Mouse (Mus musculus) intestine, embryonic 14.5 days (tissue): ENCODE measurements around the gene Olfr582. TPM values are rescaled to one million over a fixed set of nuclear protein-coding genes. Genes with fewer than 3 reads are reported as not detected.

ENCODE experiments used
- ATAC-seq: fragments of 200-750 bp; cut with Nextera tagmentation; replicated peaks from 2 replicates; pipeline ENCODE4 v1.8.0; 2017; ENCODE audit warnings: low read depth, moderate number of reproducible peaks, moderate TSS enrichment, moderate library complexity; ENCODE audit not compliant: low FRiP score, low TSS enrichment
- DNase-seq: peaks from one replicate; pipeline ENCODE4 v3.0.0-alpha.2; 2018; ENCODE audit warnings: low spot score
- H3K27ac ChIP-seq: fragments of 300-500 bp; sonication (generic); 2 replicates; pipeline ENCODE4 v1.5.1; 2014; ENCODE audit warnings: low read depth, mild to moderate bottlenecking, control low read depth
- H3K27me3 ChIP-seq: fragments of 300-500 bp; sonication (generic); replicated peaks from 2 replicates; pipeline ENCODE4 v1.6.1; 2014; ENCODE audit warnings: low read length, control low read depth; ENCODE audit not compliant: control insufficient read depth, insufficient read depth
- H3K36me3 ChIP-seq: fragments of 300-500 bp; sonication (generic); 2 replicates; pipeline ENCODE4 v1.6.1; 2014; ENCODE audit warnings: low read length, control low read depth; ENCODE audit not compliant: control insufficient read depth, insufficient read depth
- H3K4me1 ChIP-seq: fragments of 300-500 bp; sonication (generic); replicated peaks from 2 replicates; pipeline ENCODE4 v1.6.1; 2014; ENCODE audit warnings: low read length, control low read depth, mixed read lengths; ENCODE audit not compliant: control insufficient read depth, insufficient read depth
- H3K4me2 ChIP-seq: fragments of 300-500 bp; sonication (generic); 2 replicates; pipeline ENCODE4 v1.6.1; 2014; ENCODE audit warnings: low read length
- H3K4me3 ChIP-seq: fragments of 300-500 bp; sonication (generic); 2 replicates; pipeline ENCODE4 v1.5.1; 2014; ENCODE audit warnings: low read depth, low read length, control low read depth, mixed read lengths
- H3K9ac ChIP-seq: fragments of 300-500 bp; sonication (generic); 2 replicates; pipeline ENCODE4 v1.6.1; 2014; ENCODE audit warnings: mild to moderate bottlenecking, low read length
- H3K9me3 ChIP-seq: fragments of 300-500 bp; sonication (generic); 2 replicates; pipeline ENCODE4 v1.6.1; 2016; ENCODE audit warnings: low read length, control low read depth; ENCODE audit not compliant: control insufficient read depth
- WGBS: fragments of 180-500 bp; shearing (Covaris S2); extraction: QIAGEN DNeasy Blood & Tissue Kit; methylation state at CpG from one replicate; pipeline ENCODE4 v1.1.7; 2014; 5-methylcytosine and 5-hydroxymethylcytosine counted together
- polyA plus RNA-seq: library from polyadenylated mRNA; unstranded; fragments of >200 nt; fragmentation: Nextera tagmentation; extraction: Ambion mirVana; gene quantifications from 2 replicates; pipeline ENCODE4 v1.2.1, GENCODE M21; 2014

Olfr582 gene
- not detected in 2 replicates for polyA plus RNA-seq

- Histone ChIP-seq H3K4me1 (no peaks in the 10 kb centered on the region), H3K27me3 (no peaks in the 10 kb centered on the region), H3K4me3 (no peak within 1 kb of the TSS), H3K36me3 (no peaks in the 10 kb centered on the region), H3K9ac (no peak within 1 kb of the TSS), H3K27ac (no peak within 1 kb of the TSS), H3K4me2 (no peak within 1 kb of the TSS), H3K9me3 (no peaks in the 10 kb centered on the region)
- ATAC-seq, result no peak
- no peak for DNase-seq
Observed at GRCm38 (mm10) chr7:103037724-103038123, at the start of gene Olfr582. Olfr582 (plus strand) TSS chr7:103038024.

- H3K9me3 ChIP-seq, result no peaks in the 10 kb centered on the region
- no peak within 1 kb of the TSS for H3K4me3 ChIP-seq
- H3K27me3 ChIP-seq, result no peaks in the 10 kb centered on the region
- no peak within 1 kb of the TSS for H3K9ac ChIP-seq
- H3K27ac ChIP-seq, result no peak within 1 kb of the TSS
- no peak within 1 kb of the TSS for H3K4me2 ChIP-seq
- H3K4me1 ChIP-seq, result no peaks in the 10 kb centered on the region
- no peaks in the 10 kb centered on the region for H3K36me3 ChIP-seq
- DNase-seq (no peak), ATAC-seq (no peak)
- 58% methylated on average over 3 of the region's 3 CpGs for WGBS
Observed at GRCm38 (mm10) chr7:102989224-102989623, 48.6 kb upstream of the Olfr582 start, which contains the start of gene Olfr578. Olfr578 (minus strand) TSS chr7:102989324.

- ATAC-seq (no peak), DNase-seq (no peak)
- Histone ChIP-seq H3K4me3 (no peak within 1 kb of the TSS), H3K4me1 (no peaks in the 10 kb centered on the region), H3K36me3 (no peaks in the 10 kb centered on the region), H3K4me2 (no peak within 1 kb of the TSS), H3K27ac (no peak within 1 kb of the TSS), H3K9ac (no peak within 1 kb of the TSS), H3K27me3 (no peaks in the 10 kb centered on the region), H3K9me3 (no peaks in the 10 kb centered on the region)
- 89% methylated on average over 1 of the region's 1 CpGs for WGBS
Observed at GRCm38 (mm10) chr7:103051000-103051399, 13.2 kb downstream of the Olfr582 start, which contains the start of gene Olfr583. Olfr583 (plus strand) TSS chr7:103051300.

GRCm38 (mm10) chr7:103081585-103081984 lies 43.8 kb downstream of the Olfr582 start, which contains the start of gene Olfr584:
Olfr584 (plus strand) TSS chr7:103081885.
- H3K27me3 ChIP-seq, result no peaks in the 10 kb centered on the region
- no peaks in the 10 kb centered on the region for H3K4me1 ChIP-seq
- no peak for ATAC-seq
- DNase-seq, result no peak
- no peak within 1 kb of the TSS for H3K4me3 ChIP-seq
- H3K9me3 ChIP-seq, result 0 out of 2 replicates have a peak, but pooled peaks cover 4% of the 10 kb centered on the region
- no peak within 1 kb of the TSS for H3K9ac ChIP-seq
- no peak within 1 kb of the TSS for H3K27ac ChIP-seq
- no peak within 1 kb of the TSS for H3K4me2 ChIP-seq
- no peaks in the 10 kb centered on the region for H3K36me3 ChIP-seq
- WGBS, result 83% methylated on average over 1 of the region's 1 CpGs

Other genes starting within 250 kb of the Olfr582 start
- not detected in 2 replicates for gene Olfr564, start 234.5 kb upstream of the Olfr582 start, polyA plus RNA-seq
- gene Olfr566, start 179.3 kb upstream of the Olfr582 start, polyA plus RNA-seq, result not detected in 2 replicates
- not detected in 2 replicates for gene Olfr568, start 160.9 kb upstream of the Olfr582 start, polyA plus RNA-seq
- not detected in 2 replicates for gene Olfr569, start 147.1 kb upstream of the Olfr582 start, polyA plus RNA-seq
- gene Olfr570, start 143.4 kb upstream of the Olfr582 start, polyA plus RNA-seq, result not detected in 2 replicates
- not detected in 2 replicates for gene Olfr571, start 120.5 kb upstream of the Olfr582 start, polyA plus RNA-seq
- gene Olfr572, start 113.6 kb upstream of the Olfr582 start, polyA plus RNA-seq, result not detected in 2 replicates
- not detected in 2 replicates for gene Olfr573-ps1, start 95.4 kb upstream of the Olfr582 start, polyA plus RNA-seq
- gene Olfr574, start 89.6 kb upstream of the Olfr582 start, polyA plus RNA-seq, result not detected in 2 replicates
- gene Olfr575, start 79.2 kb upstream of the Olfr582 start, polyA plus RNA-seq, result not detected in 2 replicates
- gene Olfr576, start 75.4 kb upstream of the Olfr582 start, polyA plus RNA-seq, result not detected in 2 replicates
- not detected in 2 replicates for gene Olfr577, start 62.1 kb upstream of the Olfr582 start, polyA plus RNA-seq
- not detected in 2 replicates for gene Olfr578, start 48.7 kb upstream of the Olfr582 start, polyA plus RNA-seq
- not detected in 2 replicates for gene Olfr583, start 13.3 kb downstream of the Olfr582 start, polyA plus RNA-seq
- not detected in 2 replicates for gene Olfr584, start 43.9 kb downstream of the Olfr582 start, polyA plus RNA-seq
- not detected in 2 replicates for gene Olfr585, start 59.7 kb downstream of the Olfr582 start, polyA plus RNA-seq
- not detected in 2 replicates for gene Olfr586, start 87.6 kb downstream of the Olfr582 start, polyA plus RNA-seq
- not detected in 2 replicates for gene Olfr588-ps1, start 102.9 kb downstream of the Olfr582 start, polyA plus RNA-seq
- not detected in 2 replicates for gene Olfr589, start 118.3 kb downstream of the Olfr582 start, polyA plus RNA-seq
- gene Olfr591, start 140.3 kb downstream of the Olfr582 start, polyA plus RNA-seq, result not detected in 2 replicates
- gene Olfr592, start 146.8 kb downstream of the Olfr582 start, polyA plus RNA-seq, result not detected in 2 replicates
- gene Olfr593, start 173.8 kb downstream of the Olfr582 start, polyA plus RNA-seq, result not detected in 2 replicates
- not detected in 2 replicates for gene Olfr594, start 179.0 kb downstream of the Olfr582 start, polyA plus RNA-seq
- not detected in 2 replicates for gene Usp17ld, start 214.5 kb downstream of the Olfr582 start, polyA plus RNA-seq